Mouse (Mus musculus) neural tube, embryonic 13.5 days (tissue): ENCODE measurements at regions not wholly inside any gene's neighbourhood (a gene's known extent, or its start where the extent isn't known, plus 50 kb on each side); places are given as distances from the start of the nearest gene placed in this dataset.

ENCODE experiments used
- ATAC-seq: fragments of 200-750 bp; cut with Nextera tagmentation; 2 replicates; pipeline ENCODE4 v1.8.0; 2017; ENCODE audit warnings: low read depth, mild to moderate bottlenecking, moderate TSS enrichment, moderate library complexity
- H3K27ac ChIP-seq: fragments of 300-500 bp; sonication (generic); replicated peaks from 2 replicates; pipeline ENCODE4 v1.5.1; 2015; ENCODE audit warnings: moderate library complexity, mild to moderate bottlenecking, inconsistent platforms
- H3K27me3 ChIP-seq: fragments of 300-500 bp; sonication (generic); 2 replicates; pipeline ENCODE4 v1.6.1; 2015; ENCODE audit warnings: mild to moderate bottlenecking, inconsistent platforms
- H3K36me3 ChIP-seq: fragments of 300-500 bp; sonication (generic); 2 replicates; pipeline ENCODE4 v1.6.1; 2015; ENCODE audit warnings: mild to moderate bottlenecking, inconsistent platforms
- H3K4me1 ChIP-seq: fragments of 300-500 bp; sonication (generic); replicated peaks from 2 replicates; pipeline ENCODE4 v1.6.1; 2015; ENCODE audit warnings: inconsistent platforms
- H3K4me2 ChIP-seq: fragments of 300-500 bp; sonication (generic); 2 replicates; pipeline ENCODE4 v1.6.1; 2015; ENCODE audit warnings: inconsistent platforms, mild to moderate bottlenecking, moderate library complexity
- H3K4me3 ChIP-seq: fragments of 300-500 bp; sonication (generic); 2 replicates; pipeline ENCODE4 v1.5.1; 2015; ENCODE audit warnings: mild to moderate bottlenecking, inconsistent platforms
- H3K9ac ChIP-seq: fragments of 300-500 bp; sonication (generic); 2 replicates; pipeline ENCODE4 v1.6.1; 2015; ENCODE audit warnings: moderate library complexity, mild to moderate bottlenecking, inconsistent platforms
- H3K9me3 ChIP-seq: fragments of 300-500 bp; sonication (generic); 2 replicates; pipeline ENCODE4 v1.6.1; 2016; ENCODE audit warnings: inconsistent platforms
- WGBS: fragments of 180-500 bp; shearing (Covaris S2); methylation state at CpG from one replicate; pipeline ENCODE4 v1.1.7; 2015; 5-methylcytosine and 5-hydroxymethylcytosine counted together

GRCm38 (mm10) chrX:166766991-166767390 lies 181.5 kb upstream of the Egfl6 start:
- WGBS = 67% methylated on average over 6 of the region's 6 CpGs
- Histone ChIP-seq H3K36me3 (no peaks in the 10 kb centered on the region), H3K4me2 (no peak overlapping the region), H3K4me1 (no peaks in the 10 kb centered on the region), H3K4me3 (no peak overlapping the region), H3K27me3 (peaks cover 54% of the 10 kb centered on the region), H3K9ac (no peak overlapping the region), H3K27ac (no peak overlapping the region), H3K9me3 (no peaks in the 10 kb centered on the region)
- ATAC-seq = no peak

GRCm38 (mm10) chrX:166765647-166766046 lies 180.1 kb upstream of the Egfl6 start:
- H3K36me3 ChIP-seq = no peaks in the 10 kb centered on the region
- H3K27ac ChIP-seq = no peak overlapping the region
- no peak for ATAC-seq
- no peaks in the 10 kb centered on the region for H3K9me3 ChIP-seq
- WGBS = 78% methylated on average over 2 of the region's 2 CpGs
- H3K9ac ChIP-seq = no peak overlapping the region
- no peaks in the 10 kb centered on the region for H3K4me1 ChIP-seq
- H3K4me2 ChIP-seq = no peak overlapping the region
- H3K4me3 ChIP-seq = no peak overlapping the region
- peaks cover 47% of the 10 kb centered on the region for H3K27me3 ChIP-seq

- H3K4me2 ChIP-seq = no peak overlapping the region
- no peaks in the 10 kb centered on the region for H3K4me1 ChIP-seq
- no peak for ATAC-seq
- H3K9ac ChIP-seq = no peak overlapping the region
- peaks cover 44% of the 10 kb centered on the region for H3K27me3 ChIP-seq
- H3K27ac ChIP-seq = no peak overlapping the region
- no peak overlapping the region for H3K4me3 ChIP-seq
- no peaks in the 10 kb centered on the region for H3K9me3 ChIP-seq
- WGBS = 78% methylated on average over 2 of the region's 2 CpGs
- H3K36me3 ChIP-seq = no peaks in the 10 kb centered on the region
These were observed 176.6 kb upstream of the Egfl6 start for GRCm38 (mm10) chrX:166762098-166762497.

- WGBS = 69% methylated on average over 1 of the region's 1 CpGs
These were observed 171.6 kb upstream of the Egfl6 start for GRCm38 (mm10) chrX:166757152-166757551.

GRCm38 (mm10) chrX:166754967-166755654 lies 169.6 kb upstream of the Egfl6 start:
- H3K27ac ChIP-seq = no peak overlapping the region
- H3K9me3 ChIP-seq = no peaks in the 10 kb centered on the region
- 83% methylated on average over 3 of the region's 3 CpGs for WGBS
- no peak overlapping the region for H3K9ac ChIP-seq
- no peak overlapping the region for H3K4me2 ChIP-seq
- no peaks in the 10 kb centered on the region for H3K36me3 ChIP-seq
- peaks cover 20% of the 10 kb centered on the region for H3K27me3 ChIP-seq
- H3K4me3 ChIP-seq = no peak overlapping the region
- ATAC-seq = no peak
- H3K4me1 ChIP-seq = no peaks in the 10 kb centered on the region

More at GRCm38 (mm10) chrX:166757152-166757551, 171.6 kb upstream of the Egfl6 start:
- no peaks in the 10 kb centered on the region for H3K36me3 ChIP-seq
- no peak overlapping the region for H3K9ac ChIP-seq
- no peaks in the 10 kb centered on the region for H3K4me1 ChIP-seq
- no peak overlapping the region for H3K4me2 ChIP-seq
- H3K27me3 ChIP-seq = peaks cover 17% of the 10 kb centered on the region
- ATAC-seq = no peak
- no peak overlapping the region for H3K4me3 ChIP-seq
- no peak overlapping the region for H3K27ac ChIP-seq
- H3K9me3 ChIP-seq = no peaks in the 10 kb centered on the region

- H3K4me2 ChIP-seq = no peak overlapping the region
- no peak for ATAC-seq
- H3K9ac ChIP-seq = no peak overlapping the region
- H3K4me3 ChIP-seq = no peak overlapping the region
- no peak overlapping the region for H3K27ac ChIP-seq
- no peaks in the 10 kb centered on the region for H3K4me1 ChIP-seq
- H3K27me3 ChIP-seq = peaks cover 5% of the 10 kb centered on the region
- H3K36me3 ChIP-seq = no peaks in the 10 kb centered on the region
- no peaks in the 10 kb centered on the region for H3K9me3 ChIP-seq
- 50% methylated on average over 8 of the region's 8 CpGs for WGBS
These were observed 163.6 kb upstream of the Egfl6 start for GRCm38 (mm10) chrX:166749055-166749679.

GRCm38 (mm10) chrX:166731354-166731753 lies 145.8 kb upstream of the Egfl6 start:
- Histone ChIP-seq H3K4me3 (no peak overlapping the region), H3K9me3 (no peaks in the 10 kb centered on the region), H3K36me3 (no peaks in the 10 kb centered on the region), H3K9ac (no peak overlapping the region), H3K27ac (no peak overlapping the region), H3K4me1 (peaks cover 5% of the 10 kb centered on the region; the same call in 1 of the 2 replicates), H3K4me2 (no peak overlapping the region), H3K27me3 (peaks cover 24% of the 10 kb centered on the region)
- 53% methylated on average over 2 of the region's 2 CpGs for WGBS
- no peak for ATAC-seq

GRCm38 (mm10) chrX:166728622-166728928 lies 143.1 kb upstream of the Egfl6 start:
- H3K27me3 ChIP-seq = peaks cover 28% of the 10 kb centered on the region
- H3K36me3 ChIP-seq = no peaks in the 10 kb centered on the region
- no peak overlapping the region for H3K4me3 ChIP-seq
- WGBS = 58% methylated on average over 2 of the region's 2 CpGs
- no peaks in the 10 kb centered on the region for H3K9me3 ChIP-seq
- H3K4me2 ChIP-seq = no peak overlapping the region
- H3K27ac ChIP-seq = no peak overlapping the region
- no peak for ATAC-seq
- no peak overlapping the region for H3K9ac ChIP-seq
- peaks cover 5% of the 10 kb centered on the region; the same call in 1 of the 2 replicates for H3K4me1 ChIP-seq

GRCm38 (mm10) chrX:166727823-166728621 lies 142.5 kb upstream of the Egfl6 start:
- Histone ChIP-seq H3K9ac (no peak overlapping the region), H3K4me3 (no peak overlapping the region), H3K27me3 (peaks cover 28% of the 10 kb centered on the region), H3K27ac (no peak overlapping the region), H3K4me2 (no peak overlapping the region), H3K4me1 (peaks cover 5% of the 10 kb centered on the region; the same call in 1 of the 2 replicates), H3K9me3 (no peaks in the 10 kb centered on the region), H3K36me3 (no peaks in the 10 kb centered on the region)
- 30% methylated on average over 7 of the region's 7 CpGs for WGBS
- peak; percentile 71; the same call in 1 of the 2 replicates for ATAC-seq

GRCm38 (mm10) chrX:166725761-166726503 lies 140.4 kb upstream of the Egfl6 start:
- no peaks in the 10 kb centered on the region for H3K36me3 ChIP-seq
- no peak overlapping the region for H3K9ac ChIP-seq
- no peak overlapping the region for H3K4me3 ChIP-seq
- 79% methylated on average over 6 of the region's 6 CpGs for WGBS
- H3K9me3 ChIP-seq = no peaks in the 10 kb centered on the region
- no peak overlapping the region for H3K4me2 ChIP-seq
- H3K4me1 ChIP-seq = peaks cover 5% of the 10 kb centered on the region; the same call in 1 of the 2 replicates
- peaks cover 40% of the 10 kb centered on the region for H3K27me3 ChIP-seq
- no peak for ATAC-seq
- no peak overlapping the region for H3K27ac ChIP-seq

- H3K9ac ChIP-seq = no peak overlapping the region
- H3K4me1 ChIP-seq = no peaks in the 10 kb centered on the region
- H3K27me3 ChIP-seq = peaks cover 36% of the 10 kb centered on the region
- no peak for ATAC-seq
- no peaks in the 10 kb centered on the region for H3K9me3 ChIP-seq
- H3K4me2 ChIP-seq = no peak overlapping the region
- no peak overlapping the region for H3K27ac ChIP-seq
- H3K4me3 ChIP-seq = no peak overlapping the region
- no peaks in the 10 kb centered on the region for H3K36me3 ChIP-seq
These were observed 132.6 kb upstream of the Egfl6 start for GRCm38 (mm10) chrX:166718075-166718474.

GRCm38 (mm10) chrX:166709306-166709705 lies 123.8 kb upstream of the Egfl6 start:
- ATAC-seq = no peak
- H3K27me3 ChIP-seq = peaks cover 6% of the 10 kb centered on the region; the same call in 1 of the 2 replicates
- no peak overlapping the region for H3K4me3 ChIP-seq
- no peak overlapping the region for H3K27ac ChIP-seq
- H3K4me1 ChIP-seq = no peaks in the 10 kb centered on the region
- H3K4me2 ChIP-seq = no peak overlapping the region
- WGBS = 80% methylated on average over 2 of the region's 2 CpGs
- no peaks in the 10 kb centered on the region for H3K36me3 ChIP-seq
- H3K9me3 ChIP-seq = no peaks in the 10 kb centered on the region
- H3K9ac ChIP-seq = no peak overlapping the region
